Mouse (Mus musculus) MEL (cell line): ENCODE measurements around the gene Kncn. TPM values are rescaled to one million over a fixed set of nuclear protein-coding genes. Genes with fewer than 3 reads are reported as not detected.

Experiments used
- DNase-seq: peaks from one replicate; pipeline ENCODE4 v3.0.0; 2011; ENCODE audit warnings: low read depth, low spot score
- H3K27ac ChIP-seq: 2 replicates; pipeline ENCODE4 v1.5.1; 2012; ENCODE audit warnings: low read depth, mild to moderate bottlenecking, control low read depth, low read length, moderate library complexity; ENCODE audit not compliant: control insufficient read depth
- H3K27me3 ChIP-seq, 2 experiments: fragments of 150-350 bp in 1 of 2; sonication (generic) in 1 of 2; 2 replicates each; pipeline ENCODE4 v1.6.1; 2012; ENCODE audit warnings: low read length in 2 of 2, mild to moderate bottlenecking in 2 of 2, improper control_type of control experiment in 1 of 2, moderate library complexity in 1 of 2; ENCODE audit not compliant: insufficient read depth in 2 of 2, control insufficient read depth in 1 of 2
- H3K36me3 ChIP-seq, 2 experiments: 2 replicates each; pipeline ENCODE4 v1.6.1; 2012 to 2014; ENCODE audit warnings: low read length in 2 of 2, improper control_type of control experiment in 1 of 2, inconsistent platforms in 1 of 2, mild to moderate bottlenecking in 1 of 2; ENCODE audit not compliant: insufficient read depth in 2 of 2, control insufficient read depth in 1 of 2
- H3K4me1 ChIP-seq, 2 experiments: fragments of 150-350 bp in 1 of 2; sonication (generic) in 1 of 2; 2 replicates each; pipeline ENCODE4 v1.6.1; 2012; ENCODE audit warnings: low read length in 2 of 2, improper control_type of control experiment in 1 of 2, mild to moderate bottlenecking in 1 of 2; ENCODE audit not compliant: insufficient read depth in 2 of 2, control insufficient read depth in 1 of 2
- H3K4me3 ChIP-seq, 2 experiments: fragments of 150-350 bp in 1 of 2; sonication (generic) in 1 of 2; 2 replicates each; pipeline ENCODE4 v1.5.1; 2012; ENCODE audit warnings: low read depth in 2 of 2, low read length in 2 of 2, mild to moderate bottlenecking in 2 of 2, moderate library complexity in 2 of 2, control low read depth in 1 of 2, improper control_type of control experiment in 1 of 2; ENCODE audit not compliant: control insufficient read depth in 1 of 2, insufficient read depth in 1 of 2
- H3K79me2 ChIP-seq: 2 replicates; pipeline ENCODE4 v1.6.1; 2012; ENCODE audit warnings: mild to moderate bottlenecking, low read length, moderate library complexity; ENCODE audit not compliant: control insufficient read depth, poor library complexity, insufficient read depth
- H3K9ac ChIP-seq: 2 replicates; pipeline ENCODE4 v1.6.1; 2012; ENCODE audit warnings: low read depth, mild to moderate bottlenecking, control low read depth, low read length, moderate library complexity; ENCODE audit not compliant: control insufficient read depth, poor library complexity, severe bottlenecking
- H3K9me3 ChIP-seq: fragments of 150-350 bp; sonication (generic); replicated peaks from 2 replicates; pipeline ENCODE4 v1.6.1; 2012; ENCODE audit warnings: mild to moderate bottlenecking, low read length, improper control_type of control experiment, moderate library complexity; ENCODE audit not compliant: insufficient read depth
- EP300 ChIP-seq, 2 experiments: IDR thresholded peaks; 2 replicates each; pipeline ENCODE4 v1.6.1; 2011; ENCODE audit warnings: improper control_type of control experiment in 2 of 2, low read length in 2 of 2, low read depth in 1 of 2, mild to moderate bottlenecking in 1 of 2
- ETS1 ChIP-seq: IDR thresholded peaks from 2 replicates; pipeline ENCODE4 v1.6.1; 2012; ENCODE audit warnings: low read depth, mild to moderate bottlenecking, inconsistent platforms, low read length, improper control_type of control experiment, moderate library complexity
- GABPA ChIP-seq: IDR thresholded peaks from 2 replicates; pipeline ENCODE4 v1.6.1; 2012; ENCODE audit warnings: low read depth, mild to moderate bottlenecking, inconsistent platforms, low read length, improper control_type of control experiment, moderate library complexity
- GATA1 ChIP-seq: IDR thresholded peaks from 2 replicates; pipeline ENCODE4 v1.6.1; 2011; ENCODE audit warnings: low read depth, low read length, improper control_type of control experiment
- JUND ChIP-seq: IDR thresholded peaks from 2 replicates; pipeline ENCODE4 v1.6.1; 2011; ENCODE audit warnings: low read depth, mild to moderate bottlenecking, improper control_type of control experiment, low read length
- POLR2AphosphoS2 ChIP-seq: IDR thresholded peaks from 2 replicates; pipeline ENCODE4 v1.6.1; 2011; ENCODE audit warnings: low read length, improper control_type of control experiment
- POLR2AphosphoS5 ChIP-seq: IDR thresholded peaks from 2 replicates; pipeline ENCODE4 v1.6.1; 2012; ENCODE audit warnings: low read depth, borderline replicate concordance, mild to moderate bottlenecking, inconsistent platforms, low read length, moderate library complexity, mixed read lengths
- RCOR1 ChIP-seq: IDR thresholded peaks from 2 replicates; pipeline ENCODE4 v1.6.1; 2012; ENCODE audit warnings: low read depth, mild to moderate bottlenecking, inconsistent platforms, low read length, improper control_type of control experiment
- SIN3A ChIP-seq: IDR thresholded peaks from 2 replicates; pipeline ENCODE4 v1.6.1; 2012; ENCODE audit warnings: low read length, improper control_type of control experiment, inconsistent platforms
- TAL1 ChIP-seq: IDR thresholded peaks from 2 replicates; pipeline ENCODE4 v1.6.1; 2012; ENCODE audit warnings: mild to moderate bottlenecking, inconsistent platforms, low read length, moderate library complexity, mixed read lengths
- TCF12 ChIP-seq: IDR thresholded peaks from 2 replicates; pipeline ENCODE4 v1.6.1; 2014; ENCODE audit warnings: low read depth, mild to moderate bottlenecking, inconsistent platforms, low read length, improper control_type of control experiment, moderate library complexity
- USF1 ChIP-seq: IDR thresholded peaks from 2 replicates; pipeline ENCODE4 v1.6.1; 2014; ENCODE audit warnings: low read depth, mild to moderate bottlenecking, inconsistent platforms, low read length, improper control_type of control experiment, moderate library complexity
- ZC3H11A ChIP-seq: IDR thresholded peaks from 2 replicates; pipeline ENCODE4 v1.6.1; 2012; ENCODE audit warnings: low read depth, mild to moderate bottlenecking, inconsistent platforms, low read length, improper control_type of control experiment
- polyA plus RNA-seq, 2 experiments: library from polyadenylated mRNA; stranded (reverse) in 1 of 2; unstranded in 1 of 2; fragments of >175 nt in 1 of 2; fragments of >200 nt in 1 of 2; gene quantifications; 2 replicates each; pipeline versions ENCODE4 v1.2.1 to v1.2.4; 2012; ENCODE audit warnings: low replicate concordance in 2 of 2, low read depth in 1 of 2; ENCODE audit not compliant: insufficient read length in 2 of 2, insufficient read depth in 1 of 2, missing spikeins in 1 of 2
- total RNA-seq: library from RNA; depleted of rRNA; stranded (reverse); fragments of 300-350 nt; gene quantifications from 2 replicates; pipeline ENCODE4 v1.2.3, GENCODE M21; 2012

Gene Kncn
- total and polyA plus RNA-seq, 3 experiments: not detected

GRCm38 (mm10) chr4:115856282-115856681 is 27.9 kb upstream of the Kncn start (continued):
- TF ChIP-seq TAL1 (peak; percentile 54), EP300 (IDR thresholded peaks at IDR 0.05; ENCODE audit: low read depth in 1 of 2, low read length in 2 of 2) (peak; percentile 53 to 73; a peak in 3 of 4 replicates), GATA1 (peak; percentile 79)

- peak overlapping the region; percentile 5; the same call in 1 of the 2 replicates for H3K9ac ChIP-seq
- no peaks in the 10 kb centered on the region for H3K9me3 ChIP-seq
- peaks cover 23 to 37% of the 10 kb centered on the region in 2 experiments for H3K4me1 ChIP-seq
- H3K27me3 ChIP-seq: no peaks in the 10 kb centered on the region
- peak overlapping the region; percentile 68 for H3K27ac ChIP-seq
- H3K4me3 ChIP-seq: no peak overlapping the region
- H3K36me3 ChIP-seq: peaks cover 8 to 28% of the 10 kb centered on the region in 2 experiments
- peak; percentile 83 for DNase-seq
- no peaks in the 10 kb centered on the region for H3K79me2 ChIP-seq
- TF ChIP-seq RCOR1: peak; percentile 37; the same call in 1 of the 2 replicates
- TF ChIP-seq SIN3A: peak; percentile 38; the same call in 1 of the 2 replicates
- no peak for TF ChIP-seq ZC3H11A
- TF ChIP-seq JUND: 0 out of 2 replicates have a peak, but pooled peaks have one; percentile 12
- no peak for TF ChIP-seq GABPA
- TF ChIP-seq TCF12: peak; percentile 81
- peak; percentile 92 for TF ChIP-seq ETS1
- TF ChIP-seq GATA1: 0 out of 2 replicates have a peak, but pooled peaks have one; percentile 19
- peak; percentile 35 to 72; a peak in 2 of 4 replicates for TF ChIP-seq EP300 (IDR thresholded peaks at IDR 0.05; ENCODE audit: low read depth in 1 of 2, low read length in 2 of 2)
Observed at GRCm38 (mm10) chr4:115857293-115857883, 26.8 kb upstream of the Kncn start.

GRCm38 (mm10) chr4:115863352-115863751 is 20.8 kb upstream of the Kncn start:
- no peak for TF ChIP-seq TAL1
- no peak for TF ChIP-seq USF1
- TF ChIP-seq POLR2AphosphoS2: no peak
- TF ChIP-seq POLR2AphosphoS5: no peak
- TF ChIP-seq, all 39 proteins: peak for 0
- peaks cover under 1 to 14% of the 10 kb centered on the region in 2 experiments; a peak in 3 of 4 replicates for H3K36me3 ChIP-seq
- no peak for DNase-seq
- H3K27ac ChIP-seq: no peak overlapping the region
- no peaks in the 10 kb centered on the region for H3K27me3 ChIP-seq
- H3K4me3 ChIP-seq: no peak overlapping the region
- peaks cover 0 to 2% of the 10 kb centered on the region in 2 experiments; a peak in 1 of 4 replicates for H3K4me1 ChIP-seq
- H3K9ac ChIP-seq: no peak overlapping the region
- no peaks in the 10 kb centered on the region for H3K79me2 ChIP-seq
- H3K9me3 ChIP-seq: no peaks in the 10 kb centered on the region
